Mouse (Mus musculus) embryonic fibroblast, embryonic 13.5 days (primary cell): ENCODE results near the gene Ddias. TPM values are rescaled to one million over a fixed set of nuclear protein-coding genes. Genes with fewer than 3 reads are reported as not detected.
A peak's percentile ranks its signal among the peaks of the same experiment; 100 is the strongest.
"Not testable (repeated sequence)": the region's sequence is repeated elsewhere in the genome, so short reads cannot be mapped to it uniquely, and the experiment has no call there.

Experiments used
- H3K27ac ChIP-seq: 2 replicates; pipeline ENCODE4 v1.5.1; 2012; ENCODE audit warnings: low read length, control low read depth, inconsistent platforms; ENCODE audit not compliant: insufficient read depth
- H3K4me1 ChIP-seq: 2 replicates; pipeline ENCODE4 v1.6.1; 2011; ENCODE audit warnings: low read length; ENCODE audit not compliant: control insufficient read depth, insufficient read depth
- H3K4me3 ChIP-seq: 2 replicates; pipeline ENCODE4 v1.5.1; 2011; ENCODE audit warnings: mild to moderate bottlenecking, control low read depth, low read length; ENCODE audit not compliant: insufficient read depth
- CTCF ChIP-seq: IDR thresholded peaks from 2 replicates; pipeline ENCODE4 v1.5.1; 2011; ENCODE audit warnings: mild to moderate bottlenecking, control low read depth, low read length, moderate library complexity, borderline replicate concordance; ENCODE audit not compliant: insufficient read depth
- POLR2A ChIP-seq: IDR thresholded peaks from 2 replicates; pipeline ENCODE4 v1.6.1; 2011; ENCODE audit warnings: low read depth, mild to moderate bottlenecking, control low read depth, low read length, moderate library complexity
- polyA plus RNA-seq: library from polyadenylated mRNA; stranded (reverse); fragments of >200 nt; gene quantifications from 2 replicates; pipeline ENCODE4 v1.2.4, GENCODE M21; 2011; ENCODE audit warnings: low read depth; ENCODE audit not compliant: missing spikeins, insufficient read length

Ddias gene
- 26.8 and 31.0 TPM in 2 replicates for polyA plus RNA-seq

DNA sequence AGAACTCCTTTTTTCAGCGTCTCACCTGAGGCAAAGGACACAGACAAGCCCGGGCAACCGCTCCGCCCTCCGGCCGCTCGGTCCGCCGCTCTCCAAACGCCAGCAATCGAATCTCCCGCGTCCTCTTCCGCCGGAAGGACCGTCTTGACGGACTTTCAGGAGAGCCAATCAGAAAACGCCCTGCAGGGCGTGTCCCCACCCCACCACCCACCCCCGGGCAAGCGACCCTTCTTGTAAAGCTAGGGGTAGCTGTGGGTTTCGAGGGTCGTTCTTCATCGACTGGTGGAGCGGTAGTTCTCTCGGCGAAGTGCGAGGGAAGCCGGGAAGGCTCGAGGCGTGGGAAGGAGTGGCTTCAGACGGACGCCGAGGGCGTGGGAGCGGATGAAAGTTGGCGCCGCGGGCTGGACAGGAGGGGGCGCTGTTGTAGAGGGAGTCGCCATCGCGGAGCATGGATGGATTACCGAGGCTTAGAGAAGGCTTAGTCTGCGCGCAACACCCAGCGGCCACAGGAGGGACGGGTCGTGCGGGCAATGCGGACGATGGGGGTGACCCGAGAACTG is at the start of gene Ddias, which contains the start of gene Prcp:
Gene Ddias (minus strand): TSS at position 132 of the 560 bp plus-strand sequence.
Gene Prcp (plus strand): TSS at position 355 of the 560 bp plus-strand sequence.
- no peaks in the 10 kb centered on the region for H3K4me1 ChIP-seq
- peak; percentile 43 for TF ChIP-seq POLR2A
- TF ChIP-seq CTCF: peak; percentile 79
- H3K4me3 ChIP-seq: peak within 1 kb of the TSS; percentile 81
- peak within 1 kb of the TSS; percentile 87 for H3K27ac ChIP-seq

DNA sequence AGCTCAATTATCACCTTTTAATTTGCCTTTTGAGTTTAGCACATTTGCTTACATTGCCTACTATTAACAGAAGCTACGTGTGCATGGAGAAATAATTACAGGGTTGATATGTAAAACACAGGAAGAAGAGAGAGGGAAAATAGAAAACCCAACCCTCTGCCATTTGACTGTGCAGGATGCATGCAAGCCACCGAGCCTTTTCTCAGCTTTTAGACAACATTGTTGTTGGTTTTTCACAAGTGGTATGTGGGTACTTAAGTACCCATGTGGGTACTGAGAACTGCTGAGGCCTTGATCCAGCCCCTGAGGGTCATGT is 46.8 kb upstream of the Ddias start:
- no peak overlapping the region for H3K4me3 ChIP-seq
- no peaks in the 10 kb centered on the region for H3K4me1 ChIP-seq
- TF ChIP-seq CTCF (no peak), POLR2A (no peak)
- H3K27ac ChIP-seq: no peak overlapping the region

DNA sequence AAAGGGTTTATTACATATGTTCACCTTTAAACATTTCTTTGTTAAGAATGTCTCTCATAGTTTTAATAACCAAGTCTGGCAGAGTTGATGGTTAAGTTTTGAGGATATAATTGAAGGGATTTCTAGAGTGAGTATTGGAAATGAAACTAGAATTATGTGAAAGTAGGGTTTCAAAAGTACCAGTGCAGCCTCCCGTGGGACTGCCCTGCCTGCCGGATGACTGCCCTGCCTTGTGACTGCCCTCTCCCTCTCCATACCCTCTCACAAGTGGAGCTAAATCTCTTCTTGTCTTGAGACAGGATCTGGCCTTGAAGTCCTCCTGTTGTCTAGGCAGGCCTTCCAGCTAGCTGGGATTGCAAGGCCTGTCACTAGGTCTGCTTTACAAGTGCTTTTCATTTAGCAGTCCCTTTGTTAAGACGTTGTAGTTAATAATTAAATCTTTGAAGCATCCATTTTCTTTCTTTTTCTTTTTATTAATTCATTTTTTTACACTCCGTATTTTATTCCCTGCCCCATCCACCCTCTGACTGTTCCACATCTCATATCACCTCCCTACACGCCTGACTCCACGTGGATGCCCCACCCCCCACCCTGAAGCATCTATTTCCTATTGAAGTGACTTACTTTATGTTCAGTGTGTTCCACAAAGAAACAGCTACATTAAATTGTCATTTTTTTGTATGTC is 46.3 kb upstream of the Ddias start:
- Histone ChIP-seq H3K4me1 (no peaks in the 10 kb centered on the region), H3K27ac (no peak overlapping the region), H3K4me3 (no peak overlapping the region)
- TF ChIP-seq POLR2A (no peak), CTCF (no peak)

DNA sequence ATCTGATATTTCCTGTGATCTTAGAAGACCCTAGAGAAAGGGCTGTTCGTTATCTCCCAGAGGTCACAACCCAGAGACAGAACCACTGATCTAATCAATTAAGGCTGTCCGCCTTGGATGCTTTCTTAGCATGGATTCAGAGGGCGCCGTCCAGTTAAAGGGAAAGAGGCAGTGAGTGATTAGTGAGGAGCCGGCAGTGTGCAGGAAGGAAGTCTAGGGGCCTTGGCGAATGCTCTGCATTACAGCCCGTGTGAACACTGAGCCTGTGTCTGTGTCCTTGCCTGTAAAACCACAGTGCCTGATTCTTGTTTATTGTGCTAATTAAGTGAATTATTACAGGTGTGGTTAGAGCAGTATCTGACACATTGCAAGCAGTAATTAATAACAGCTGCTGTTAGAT is 30.2 kb upstream of the Ddias start:
- not testable (repeated sequence) for H3K4me1 ChIP-seq, H3K4me3 ChIP-seq, H3K27ac ChIP-seq

DNA sequence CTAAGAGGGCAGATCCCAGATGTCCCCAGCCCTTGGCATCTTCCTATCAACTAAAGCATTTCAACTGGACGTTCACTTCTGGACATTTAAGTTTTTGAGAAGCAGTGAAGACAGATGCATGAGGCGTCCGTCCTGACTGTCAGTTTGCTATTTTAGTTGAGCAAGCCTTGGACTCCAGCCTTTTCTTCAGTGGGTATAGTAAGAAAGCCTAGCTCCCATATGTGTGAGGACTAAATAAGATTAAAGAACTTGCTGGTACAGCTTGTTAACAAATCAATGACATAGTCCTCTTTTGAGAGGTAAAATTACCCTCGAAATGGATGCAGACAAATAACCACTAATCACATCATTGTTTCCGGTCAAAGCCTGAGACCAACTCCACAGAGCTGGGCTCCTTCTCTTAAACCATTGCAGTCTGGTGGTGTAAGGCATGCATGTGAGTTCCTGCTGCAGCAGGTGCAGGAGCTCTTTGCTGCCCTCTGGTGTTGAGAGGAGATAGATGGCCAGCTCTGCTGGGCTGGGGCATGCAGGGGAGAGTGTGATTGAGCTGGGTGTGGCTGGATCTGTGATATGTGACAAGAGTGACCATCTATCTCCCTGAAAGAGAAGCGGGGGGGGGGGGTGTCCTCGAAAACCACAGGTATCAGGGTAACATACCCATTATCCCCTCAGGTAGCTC is 29.5 kb upstream of the Ddias start:
- Histone ChIP-seq H3K27ac (no peak overlapping the region), H3K4me1 (no peaks in the 10 kb centered on the region), H3K4me3 (no peak overlapping the region)
- TF ChIP-seq CTCF (peak; percentile 77), POLR2A (no peak)

DNA sequence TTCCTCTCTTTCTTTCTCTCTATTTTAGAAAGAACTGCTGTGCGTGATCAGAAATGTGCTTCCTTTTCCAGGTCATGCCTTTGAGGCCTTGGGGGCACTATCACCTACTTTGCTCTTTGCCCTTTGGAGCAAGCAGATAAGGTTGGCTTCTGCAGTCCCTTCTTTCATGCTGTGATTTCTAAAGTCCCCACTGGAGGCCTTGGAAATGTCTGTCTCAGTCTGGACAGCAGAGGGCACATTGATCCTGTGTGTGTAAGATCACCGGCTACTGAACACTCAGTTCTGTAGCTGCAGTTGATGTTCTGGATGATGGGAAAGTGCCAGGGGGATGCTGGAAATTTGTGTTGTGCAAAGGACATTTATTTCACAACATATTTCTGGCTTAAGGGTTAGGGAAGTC is 23.0 kb upstream of the Ddias start:
- Histone ChIP-seq H3K27ac (no peak overlapping the region), H3K4me3 (no peak overlapping the region), H3K4me1 (no peaks in the 10 kb centered on the region)
- TF ChIP-seq CTCF (0 out of 2 replicates have a peak, but pooled peaks have one; percentile 21), POLR2A (no peak)

DNA sequence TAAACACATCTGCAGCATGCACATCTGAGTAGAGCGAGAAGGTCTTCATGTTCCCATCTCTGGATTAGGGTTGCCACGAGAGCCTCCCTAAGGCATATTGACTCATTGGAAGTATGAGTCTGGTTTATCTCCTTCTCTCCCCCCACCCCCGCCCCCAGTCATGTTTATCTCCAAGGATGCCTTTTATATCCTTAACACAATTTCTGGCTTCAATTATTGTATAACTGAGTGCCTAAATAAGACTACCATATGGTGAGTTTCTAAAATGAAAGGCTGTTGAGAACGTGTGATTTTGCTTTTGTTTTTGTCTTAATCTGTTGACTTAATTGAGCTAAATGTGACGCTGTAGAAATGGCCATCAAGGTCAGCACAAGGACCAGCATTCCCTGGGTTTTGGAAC is 22.0 kb upstream of the Ddias start:
- Histone ChIP-seq H3K27ac (no peak overlapping the region), H3K4me3 (no peak overlapping the region), H3K4me1 (no peaks in the 10 kb centered on the region)
- no peak for TF ChIP-seq POLR2A
- TF ChIP-seq CTCF: no peak

DNA sequence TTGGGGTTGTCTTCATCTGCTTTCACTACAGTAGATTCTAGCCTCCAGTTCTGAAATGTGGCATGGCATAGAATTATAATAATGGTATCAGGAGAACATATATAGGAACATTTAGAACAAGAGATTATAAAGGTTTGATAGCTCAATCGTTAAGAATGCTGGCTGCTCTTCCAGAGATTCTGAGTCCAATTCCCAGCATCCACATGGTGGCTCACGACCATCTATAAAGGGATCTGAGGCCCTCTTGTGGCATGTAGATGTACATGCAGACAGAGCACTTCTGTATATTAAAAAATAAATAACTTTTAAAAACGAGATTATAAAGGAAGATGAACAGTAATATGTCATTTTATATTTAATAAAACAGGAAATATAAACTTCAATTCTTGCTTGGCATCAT is 19.4 kb upstream of the Ddias start:
- Histone ChIP-seq H3K4me1 (no peaks in the 10 kb centered on the region; the same call in 1 of the 2 replicates), H3K27ac (no peak overlapping the region), H3K4me3 (no peak overlapping the region)
- TF ChIP-seq CTCF (no peak), POLR2A (no peak)

DNA sequence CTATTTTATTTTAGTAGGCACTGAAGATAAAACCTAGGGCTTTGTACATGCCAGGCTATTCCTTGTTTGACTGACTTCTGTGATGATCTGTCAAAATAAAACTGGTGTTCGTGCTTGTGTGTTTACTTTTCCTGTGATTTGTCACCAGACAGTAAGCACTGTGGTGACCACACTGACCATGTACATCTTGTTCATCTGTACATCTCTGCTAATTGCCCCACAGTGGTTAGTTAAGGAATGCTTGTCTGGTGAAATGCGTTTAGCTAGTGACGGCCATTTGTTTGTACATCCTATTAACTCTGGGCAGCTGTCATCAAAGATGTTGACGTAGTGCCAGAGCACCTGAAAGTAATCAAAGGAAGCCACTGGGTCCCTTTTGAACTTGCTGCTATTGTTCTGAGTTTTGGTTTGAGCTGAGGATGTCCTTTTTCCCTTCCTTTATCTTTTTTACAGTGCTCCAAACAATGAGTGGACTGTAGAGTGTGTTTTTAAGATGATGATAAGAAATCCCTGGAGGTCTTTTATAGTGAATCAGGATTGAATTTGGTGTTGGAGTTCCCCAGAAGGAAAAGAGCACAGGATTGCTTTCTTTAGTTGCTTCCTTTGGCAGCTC is 16.7 kb upstream of the Ddias start:
- Histone ChIP-seq H3K4me3 (no peak overlapping the region), H3K27ac (no peak overlapping the region), H3K4me1 (no peaks in the 10 kb centered on the region; the same call in 1 of the 2 replicates)
- TF ChIP-seq POLR2A (no peak), CTCF (no peak)

DNA sequence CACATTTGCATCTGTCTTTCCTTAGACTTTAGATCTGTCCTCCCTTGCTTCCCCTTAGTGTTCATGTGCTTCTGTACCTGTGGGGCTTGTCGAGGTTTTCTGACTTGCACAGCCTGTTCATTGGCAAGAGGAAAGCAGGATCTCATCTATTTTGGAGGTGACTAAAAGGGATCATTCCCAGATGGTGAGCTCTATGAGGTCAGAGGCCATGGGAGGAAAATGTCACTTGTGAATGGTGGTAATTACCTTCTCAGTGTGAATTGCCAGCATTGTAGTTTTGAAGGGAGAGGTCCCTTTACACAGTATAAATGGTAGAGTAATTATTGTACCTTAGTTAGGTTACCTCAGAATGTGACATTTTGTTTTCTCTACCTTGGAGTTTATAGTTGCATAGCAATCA is 16.2 kb upstream of the Ddias start:
- Histone ChIP-seq H3K27ac (no peak overlapping the region), H3K4me1 (no peaks in the 10 kb centered on the region; the same call in 1 of the 2 replicates), H3K4me3 (no peak overlapping the region)
- no peak for TF ChIP-seq CTCF
- no peak for TF ChIP-seq POLR2A
